Mouse (Mus musculus): ENCODE measurements around the gene Palm.

DNA sequence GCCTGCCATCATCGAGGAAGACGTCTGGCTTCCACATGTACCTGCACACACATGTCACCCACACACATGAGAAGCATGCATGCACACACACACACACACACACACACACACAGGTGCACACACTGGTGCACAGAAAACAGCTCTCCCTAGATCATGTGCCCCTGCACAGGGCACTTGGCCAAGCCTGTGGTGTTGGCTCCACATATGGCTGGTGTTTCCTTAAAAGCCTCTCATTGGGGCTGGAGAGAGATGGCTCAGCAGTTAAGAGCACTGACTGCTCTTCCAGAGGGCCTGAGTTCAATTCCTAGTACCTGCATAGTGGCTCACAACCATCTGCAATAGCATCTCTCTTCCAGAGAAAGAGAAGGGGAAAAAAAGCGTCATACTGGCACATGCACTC lies 38.2 kb downstream of the Palm start:
- TF ChIP-seq CTCF (IDR thresholded peaks at IDR 0.05; ENCODE audit: low read depth, low read length) (no peak), POLR2A (IDR thresholded peaks at IDR 0.05; ENCODE audit: insufficient read depth, low read length) (no peak), EP300 (IDR thresholded peaks at IDR 0.05; ENCODE audit: insufficient read depth, low read depth, low read length) (no peak)

All from ES-Bruce4 (cell line).